Mouse (Mus musculus): ENCODE measurements around the gene Sowaha.

DNA sequence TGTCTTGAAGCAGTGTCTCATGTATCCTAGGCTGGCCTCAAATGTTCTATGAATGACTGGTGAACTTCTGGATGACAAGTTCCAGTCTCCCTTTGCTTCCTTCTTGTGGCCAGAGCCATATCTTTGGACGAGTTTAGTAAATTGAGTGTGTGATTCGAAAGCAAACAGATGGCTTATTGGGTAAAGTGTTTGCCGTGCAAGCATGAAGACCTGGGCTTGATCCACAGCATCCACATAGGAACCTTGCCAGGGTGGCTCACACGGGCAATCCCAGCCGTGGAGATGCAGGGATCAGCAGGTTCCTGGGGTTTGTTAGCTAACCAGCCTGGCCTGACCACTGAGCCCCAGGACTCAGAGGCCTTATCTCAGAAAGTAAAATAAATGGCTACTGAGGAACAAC is 27.0 kb downstream of the Sowaha start:
- TF ChIP-seq ZC3H11A (IDR thresholded peaks at IDR 0.05; ENCODE audit: borderline replicate concordance, low read depth, low read length) (no peak), MAFK (IDR thresholded peaks at IDR 0.05; ENCODE audit: insufficient read depth, low read depth, low read length) (no peak), ZNF384 (IDR thresholded peaks at IDR 0.05; ENCODE audit: low read depth, low read length) (no peak), HCFC1 (IDR thresholded peaks at IDR 0.05; ENCODE audit: borderline replicate concordance, insufficient read depth, low read length) (no peak)

Data from ES-E14 (cell line).